Mouse (Mus musculus) gastrocnemius, postnatal 36 days (tissue): ENCODE measurements around the gene Sema6d. TPM values are rescaled to one million over a fixed set of nuclear protein-coding genes. Genes with fewer than 3 reads are reported as not detected.
A peak's percentile ranks its signal among the peaks of the same experiment; 100 is the strongest.

Experiments used
- DNase-seq, 2 experiments: peaks; one replicate each; pipeline ENCODE4 v3.0.0; 2022
- intact Hi-C: fragments of 180-260 bp; cut with DNase I; formaldehyde crosslinking; loops from one replicate; pipeline ENCODE4 v1.15.1; 2025
- long read RNA-seq, 2 experiments: library from polyadenylated mRNA; stranded (forward); transcript quantifications; one replicate each; pipeline ENCODE4 v2.0.0; 2021
- total RNA-seq, 2 experiments: library from RNA; stranded (reverse); gene quantifications; 2 replicates each; pipeline ENCODE4 v1.2.3; 2021

Gene Sema6d
- 1 to 10 TPM; 3.8 to 6.6 TPM for total RNA-seq
- long read RNA-seq, experiment 1, partial matches to known transcripts: 0 of 1 reads
- long read RNA-seq, experiment 1, other reads (novel, unspliced or antisense): 1 of 1 reads
- long read RNA-seq, experiment 2, partial matches to known transcripts: 0 of 4 reads
- long read RNA-seq, experiment 2, other reads (novel, unspliced or antisense): 4 of 4 reads

DNA sequence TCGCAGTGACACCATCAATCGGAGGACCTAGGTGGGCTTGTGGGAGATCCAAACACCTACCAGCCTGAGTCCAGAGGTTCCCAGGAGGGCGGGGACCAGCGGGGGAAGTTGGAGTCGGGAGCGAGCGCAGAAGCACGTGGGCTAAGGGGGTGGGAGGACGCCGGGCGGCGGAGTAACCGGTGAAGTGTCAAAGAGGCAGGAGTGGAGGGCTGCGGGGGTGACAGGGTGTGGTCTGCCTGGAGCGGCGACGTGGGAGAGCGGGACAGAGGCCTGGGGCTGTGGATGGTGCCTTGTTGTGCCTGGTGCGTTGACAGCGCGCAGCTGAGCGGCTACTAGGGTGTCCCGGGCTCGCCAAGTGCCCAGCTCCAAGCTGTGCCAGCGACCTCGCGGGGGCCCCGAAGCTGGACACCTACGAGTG lies at the start of gene Sema6d:
Sema6d (plus strand) TSS at position 157 of the 418 bp plus-strand sequence.
- DNase-seq: peak in 1 of 2 experiments; percentile 11
- intact Hi-C loops: loop anchor here (10.0 kb wide), 1 partner anchor 705 kb away; no protein-coding TSS in a partner anchor

DNA sequence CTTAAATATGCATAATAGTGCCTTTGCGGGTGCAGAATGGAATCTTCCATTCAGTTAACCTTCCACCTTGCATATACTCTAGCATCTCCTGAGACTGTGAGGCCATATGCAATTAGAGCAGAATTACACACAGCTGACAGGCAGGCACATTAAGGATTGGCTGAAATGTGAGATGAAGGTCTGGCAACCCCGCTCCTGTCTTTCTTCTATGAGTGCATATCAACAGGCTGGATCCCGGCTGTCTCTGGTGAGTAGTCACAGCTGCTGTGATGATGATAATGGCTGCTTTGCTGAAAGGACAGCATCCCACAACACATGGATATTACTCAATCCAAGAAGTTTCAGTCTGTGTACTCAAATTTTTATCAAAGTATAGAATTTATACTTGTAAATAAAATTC lies 29.9 kb upstream of the Sema6d start:
- intact Hi-C loops: no loop called here
- no peak for DNase-seq

DNA sequence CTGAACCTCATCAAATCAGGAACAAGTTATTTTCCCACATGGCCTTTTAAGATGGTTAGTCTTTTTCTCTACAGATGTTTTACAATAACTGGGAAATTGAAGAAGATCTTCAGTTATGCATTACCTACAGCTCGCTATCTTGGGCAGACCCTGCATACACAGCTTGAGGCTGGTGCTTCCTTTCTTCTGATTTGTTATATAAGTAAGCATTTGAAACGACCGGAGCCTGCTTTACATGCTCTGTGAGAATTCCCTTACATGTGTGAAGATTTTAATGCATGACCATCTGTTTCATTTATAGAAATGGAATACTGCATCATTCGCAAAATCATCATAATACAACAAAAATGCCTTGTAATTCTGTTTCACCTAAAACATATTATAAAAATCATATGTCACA lies 21.4 kb upstream of the Sema6d start:
- no peak for DNase-seq
- intact Hi-C loops: no loop called here

DNA sequence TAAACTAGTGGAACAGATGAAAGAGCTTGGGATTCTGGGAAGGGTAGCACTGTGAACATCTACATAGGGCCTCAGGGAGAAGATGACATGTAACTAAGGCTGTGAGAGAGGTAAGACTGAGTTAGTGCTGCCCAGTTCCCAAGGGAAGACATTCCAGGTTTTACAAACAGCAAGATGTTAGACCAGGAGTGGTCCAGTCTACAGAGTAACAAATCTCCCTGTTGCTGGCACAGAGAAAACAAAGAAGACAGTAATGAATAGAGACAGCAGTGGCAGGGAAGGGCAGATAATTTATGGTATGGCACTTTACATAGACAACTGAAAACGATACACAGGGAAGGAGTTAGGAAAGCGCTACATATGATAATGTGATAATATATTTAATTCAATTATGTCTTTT lies 19.1 kb upstream of the Sema6d start:
- DNase-seq: no peak
- intact Hi-C loops: no loop called here

DNA sequence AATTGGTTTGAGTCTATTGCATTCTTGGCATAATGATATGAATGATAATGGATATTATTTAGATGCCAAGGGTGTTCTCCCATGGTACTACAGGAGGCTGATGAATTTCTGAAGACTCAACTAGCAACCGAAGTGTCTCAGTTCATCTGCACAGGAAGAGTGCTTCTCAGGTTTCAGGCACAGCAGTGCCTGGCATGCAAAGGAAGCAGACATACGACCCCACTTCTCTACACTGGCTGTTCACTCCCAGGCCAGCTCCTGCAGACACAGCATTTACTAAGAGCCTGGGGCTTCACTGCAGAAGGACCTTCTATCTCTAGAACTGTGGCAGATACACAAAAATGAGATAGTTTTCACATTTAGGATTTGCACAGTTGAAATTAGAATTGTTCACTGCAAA lies 18.4 kb upstream of the Sema6d start:
- no peak for DNase-seq
- intact Hi-C loops: no loop called here

DNA sequence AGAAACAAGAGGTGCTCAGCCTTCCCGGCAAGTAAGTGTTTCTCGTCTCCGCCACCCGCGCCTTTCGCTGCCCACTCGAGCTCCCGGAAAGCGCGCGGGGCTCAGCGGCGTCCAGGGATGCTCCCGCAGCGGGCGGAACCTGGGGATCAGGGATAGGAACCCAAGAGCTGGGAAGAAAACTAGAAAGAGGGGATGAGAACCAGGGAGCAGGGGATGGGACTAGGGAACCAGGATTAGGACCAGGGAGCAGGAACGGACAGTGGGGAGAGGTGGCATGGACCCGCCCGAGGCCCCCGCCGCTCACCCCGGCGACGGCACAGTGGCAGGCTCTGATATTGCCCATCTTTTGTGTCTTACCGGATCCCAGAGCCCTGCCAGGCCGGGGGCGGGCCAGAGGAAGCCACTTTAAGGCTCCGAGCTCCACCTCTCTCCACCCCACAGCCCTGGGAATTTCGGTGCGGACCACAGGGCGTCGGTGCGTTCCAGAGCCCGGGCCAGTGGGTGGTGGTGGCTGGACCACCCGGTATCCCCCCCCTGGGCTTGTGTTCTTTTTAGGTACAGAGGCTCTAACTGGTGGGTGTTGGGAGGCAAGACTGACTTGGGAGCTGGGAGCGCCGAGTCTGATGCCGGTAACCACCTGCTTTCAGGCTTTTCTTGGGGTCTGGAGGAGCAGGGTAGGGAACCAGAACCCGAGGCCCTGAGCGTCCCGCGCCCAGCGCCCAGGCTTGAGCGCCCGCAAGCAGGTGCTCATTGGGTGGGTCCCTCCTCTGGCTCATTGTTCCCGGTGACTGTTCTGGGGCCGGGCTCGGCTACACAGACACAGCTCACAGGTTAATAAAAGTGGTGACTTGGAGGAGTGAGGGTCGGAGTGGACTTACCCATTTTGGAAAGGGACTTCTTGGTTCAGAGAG lies 717 bp downstream of the Sema6d start:
- intact Hi-C loops: loop anchor here (10.0 kb wide), 1 partner anchor 704 kb away; no protein-coding TSS in a partner anchor
- DNase-seq: no peak

DNA sequence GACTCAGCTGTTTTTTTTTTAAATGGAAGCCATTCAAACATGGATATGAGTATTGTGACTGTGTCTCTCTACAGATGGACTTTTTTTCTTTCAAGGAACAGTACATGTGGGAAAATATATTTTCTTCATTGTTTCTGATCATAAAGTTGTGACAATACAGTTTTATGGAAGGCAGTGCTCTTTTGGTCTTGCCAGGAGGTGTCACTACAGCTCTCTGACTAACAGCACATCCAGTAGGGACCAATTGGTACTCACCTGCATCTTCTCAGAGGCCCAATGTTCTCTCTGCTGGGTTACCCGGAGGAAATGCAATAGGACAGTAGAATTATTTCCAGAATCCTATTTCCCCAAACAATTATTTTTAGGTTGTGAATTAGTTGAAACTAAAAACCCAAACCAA lies 9.9 kb downstream of the Sema6d start:
- DNase-seq: no peak
- intact Hi-C loops: loop anchor here (2.0 to 10.0 kb wide), 4 partner anchors 509 to 1088 kb away; no protein-coding TSS in a partner anchor

DNA sequence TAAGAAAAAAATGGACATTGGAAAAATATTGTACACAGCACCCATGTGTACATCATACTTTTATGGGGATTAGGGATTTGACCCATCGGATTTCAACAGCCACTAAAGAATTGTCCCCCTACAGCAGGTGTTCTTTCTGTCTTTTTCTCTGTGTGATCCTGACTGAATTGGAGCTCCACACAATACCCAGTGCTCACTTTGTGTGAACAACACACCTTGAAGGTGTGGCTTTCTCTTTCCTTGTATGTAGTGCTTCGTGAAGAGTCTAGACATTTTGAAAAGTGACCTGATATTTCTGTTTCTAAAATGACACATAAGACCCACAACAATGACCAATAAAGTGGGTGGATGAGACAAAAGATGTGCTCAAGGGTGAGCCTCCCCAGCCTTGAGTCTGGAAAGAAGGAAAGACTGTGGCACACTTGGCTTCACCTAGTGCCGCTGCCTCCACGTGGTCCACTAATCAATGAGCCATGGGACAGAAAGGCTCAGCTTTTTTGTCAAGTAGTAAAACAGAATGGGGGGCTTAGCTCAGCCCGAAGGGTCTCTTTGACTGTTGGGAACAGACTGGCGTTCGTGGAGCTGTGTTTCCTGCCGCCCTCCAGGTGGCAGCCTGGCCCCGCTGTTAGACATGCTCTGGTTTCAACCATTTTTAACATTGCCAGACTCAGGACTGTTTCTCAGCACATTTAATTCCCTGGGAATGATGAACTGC lies 10.9 kb downstream of the Sema6d start:
- intact Hi-C loops: loop anchor here (2.0 to 5.0 kb wide), 3 partner anchors 508 to 1087 kb away; no protein-coding TSS in a partner anchor
- DNase-seq: peak; percentile 40 to 47

DNA sequence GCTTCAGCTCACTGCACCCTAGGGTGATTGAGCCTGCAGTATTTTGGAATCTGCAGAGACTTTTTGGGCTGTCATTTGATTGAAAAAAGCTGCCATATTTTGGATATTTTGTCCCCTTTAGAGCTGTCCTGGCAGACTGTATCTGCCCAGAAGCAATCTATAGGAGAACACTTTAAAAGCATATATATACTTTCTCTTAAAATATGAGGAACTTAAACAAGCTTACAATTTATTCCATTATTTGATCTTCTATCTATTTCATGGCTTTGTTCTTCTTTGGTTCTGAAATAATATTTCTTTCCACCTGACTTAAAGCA lies 11.4 kb downstream of the Sema6d start:
- DNase-seq: no peak
- intact Hi-C loops: loop anchor here (2.0 to 5.0 kb wide), 3 partner anchors 508 to 1086 kb away; no protein-coding TSS in a partner anchor

DNA sequence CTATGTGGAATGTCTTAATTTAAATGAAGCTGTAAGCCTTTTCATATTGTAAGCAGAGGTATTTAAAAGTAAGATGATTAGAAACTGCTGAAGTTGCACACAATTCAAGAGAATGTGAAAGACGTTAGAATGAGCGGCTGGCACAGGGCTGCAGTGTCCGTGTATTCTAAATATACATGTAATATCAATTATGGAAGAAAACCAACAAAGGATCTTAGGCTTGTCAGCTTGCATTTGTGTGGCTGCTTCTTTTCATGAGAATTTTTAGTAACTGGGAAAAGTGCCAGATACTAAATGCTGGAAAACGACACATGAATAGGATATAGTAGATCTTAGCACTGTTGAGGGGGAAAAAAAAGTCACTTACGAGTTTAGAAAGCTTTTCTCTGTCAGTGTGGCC lies 11.8 kb downstream of the Sema6d start:
- no peak for DNase-seq
- intact Hi-C loops: loop anchor here (2.0 to 5.0 kb wide), 3 partner anchors 507 to 1086 kb away; no protein-coding TSS in a partner anchor

DNA sequence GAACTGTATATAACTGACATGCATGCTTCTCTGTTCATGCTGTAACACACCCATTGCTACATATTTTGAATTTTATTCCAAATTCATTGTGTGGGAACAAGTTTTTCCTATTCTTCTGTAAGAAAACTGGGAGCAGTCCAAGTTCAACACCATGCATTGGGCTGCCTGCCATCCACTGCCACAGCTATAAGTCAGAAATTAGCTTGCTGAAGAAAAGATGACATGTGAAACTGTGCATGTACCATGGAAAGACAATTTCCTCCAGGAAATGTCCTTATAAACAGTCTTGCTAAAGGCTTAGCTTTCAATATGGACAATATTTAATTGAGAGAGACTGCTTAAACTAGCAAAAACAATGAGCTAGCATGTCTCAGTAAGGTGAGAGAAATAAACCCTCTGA lies 13.5 kb downstream of the Sema6d start:
- intact Hi-C loops: loop anchor here (5.0 kb wide), 1 partner anchor 1084 kb away; no protein-coding TSS in a partner anchor

DNA sequence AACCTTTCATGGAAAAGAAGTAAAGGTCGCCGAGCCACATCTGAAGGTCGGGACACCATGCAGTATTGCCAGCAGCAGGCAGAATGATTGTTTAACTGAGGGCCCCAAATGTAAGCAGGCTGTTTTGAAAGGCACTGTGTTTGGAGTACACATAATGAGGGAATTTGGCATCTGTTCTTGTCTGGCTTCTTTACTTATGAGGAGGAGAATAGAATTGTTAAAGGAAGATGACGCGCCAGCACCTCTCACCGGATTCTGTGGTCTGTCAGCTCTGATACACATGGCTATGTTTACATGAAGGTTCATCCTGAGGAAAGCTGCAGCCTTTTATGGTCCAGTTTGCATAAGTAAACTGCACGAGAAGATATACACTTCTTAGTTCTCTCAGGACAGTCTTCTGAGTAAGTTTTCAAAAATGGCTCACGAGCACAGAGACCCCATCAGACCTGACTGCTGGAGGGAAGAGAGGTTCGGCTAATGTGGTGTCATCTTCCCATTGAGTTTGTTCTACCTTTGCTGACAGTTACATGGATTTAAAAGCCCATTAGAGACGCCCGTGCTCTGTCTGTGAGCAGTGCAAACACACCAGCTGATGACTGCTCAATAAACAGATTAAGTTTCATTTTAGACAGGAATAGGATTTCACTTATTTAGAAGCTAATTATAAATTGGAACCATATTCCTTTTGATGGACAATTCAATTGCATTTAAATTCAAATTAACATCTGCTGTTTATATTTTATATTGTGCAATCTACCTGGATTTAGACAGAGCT lies 28.9 kb downstream of the Sema6d start:
- intact Hi-C loops: no loop called here
- no peak for DNase-seq

More for the DNA sequence above, 13.5 kb downstream of the Sema6d start:
- no peak for DNase-seq

DNA sequence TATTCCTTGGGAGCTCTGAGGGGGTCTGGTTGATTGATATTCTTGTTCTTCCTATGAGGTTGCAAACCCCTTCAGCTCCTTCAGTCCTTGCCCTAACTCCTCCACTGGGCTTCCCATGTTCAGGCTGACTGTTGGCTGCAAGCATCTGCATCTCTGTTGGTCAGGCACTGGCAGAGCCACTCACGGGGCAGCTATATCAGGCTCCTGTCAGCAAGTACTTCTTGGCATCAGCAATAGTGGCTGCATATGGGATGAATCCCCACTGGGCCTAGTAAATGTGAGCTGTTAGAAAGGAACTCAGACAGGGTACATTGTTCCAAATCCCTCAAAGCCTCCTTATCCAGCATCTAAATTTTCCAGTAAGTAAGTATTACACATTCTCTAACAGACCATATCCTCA lies 30.6 kb downstream of the Sema6d start:
- no peak for DNase-seq
- intact Hi-C loops: no loop called here

DNA sequence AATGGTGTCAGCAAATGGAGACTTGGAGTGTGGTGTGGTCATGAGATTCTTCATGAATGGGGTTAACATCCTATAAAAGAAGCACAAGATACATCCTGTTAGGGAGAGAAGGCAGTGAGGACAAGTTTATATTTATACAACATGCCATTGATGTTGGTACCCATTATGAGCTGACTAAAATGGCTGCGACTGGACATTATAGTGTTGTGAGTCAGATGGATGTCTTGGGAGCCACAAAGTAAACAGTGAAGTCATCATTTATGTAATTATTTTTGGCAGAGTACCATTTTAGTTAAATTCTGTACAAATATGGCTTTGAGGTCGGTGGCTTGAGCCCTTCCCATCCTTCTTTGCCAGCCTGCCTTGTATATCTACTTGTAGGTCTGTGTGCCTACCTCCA lies 31.8 kb downstream of the Sema6d start:
- no peak for DNase-seq

DNA sequence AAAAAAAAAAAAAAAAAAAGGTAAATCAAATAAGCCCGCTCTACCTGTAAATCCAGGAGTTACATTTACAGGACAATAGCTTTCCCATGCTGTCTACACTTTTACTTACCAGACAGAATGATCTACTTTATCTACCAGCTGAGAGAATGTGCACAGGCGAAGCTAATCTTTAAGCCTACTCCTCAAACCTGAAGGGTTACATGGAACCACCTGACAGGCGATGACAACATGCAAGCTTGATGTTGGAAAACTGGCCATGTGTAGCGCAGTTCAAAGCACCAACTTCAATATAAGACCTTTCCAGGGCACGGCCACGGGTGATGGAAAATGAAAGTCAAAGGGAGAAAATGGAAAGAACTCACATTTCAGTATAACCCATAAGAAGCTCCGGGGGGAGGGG lies 35.7 kb downstream of the Sema6d start:
- intact Hi-C loops: no loop called here
- no peak for DNase-seq

More for the DNA sequence above, 31.8 kb downstream of the Sema6d start:
- intact Hi-C loops: no loop called here

DNA sequence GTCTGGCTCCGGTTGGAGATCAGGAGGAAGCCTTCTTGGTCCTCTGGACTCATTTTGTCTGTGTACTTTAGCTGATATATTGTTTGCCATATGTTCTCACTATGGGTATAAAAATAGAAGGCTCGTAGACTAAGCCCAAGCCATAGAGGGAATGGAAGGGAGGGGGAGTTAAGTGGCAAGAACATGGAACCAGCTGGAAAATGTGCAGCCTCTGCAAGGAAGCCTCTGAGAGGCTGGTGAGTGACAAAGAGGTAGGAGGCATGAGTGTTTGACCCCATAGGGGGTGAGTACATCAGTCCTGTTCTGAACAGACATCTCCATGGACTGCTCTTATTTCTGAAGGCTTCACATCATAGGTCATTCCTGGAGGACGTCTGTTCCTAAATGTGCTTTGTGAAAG lies 37.1 kb downstream of the Sema6d start:
- intact Hi-C loops: no loop called here

DNA sequence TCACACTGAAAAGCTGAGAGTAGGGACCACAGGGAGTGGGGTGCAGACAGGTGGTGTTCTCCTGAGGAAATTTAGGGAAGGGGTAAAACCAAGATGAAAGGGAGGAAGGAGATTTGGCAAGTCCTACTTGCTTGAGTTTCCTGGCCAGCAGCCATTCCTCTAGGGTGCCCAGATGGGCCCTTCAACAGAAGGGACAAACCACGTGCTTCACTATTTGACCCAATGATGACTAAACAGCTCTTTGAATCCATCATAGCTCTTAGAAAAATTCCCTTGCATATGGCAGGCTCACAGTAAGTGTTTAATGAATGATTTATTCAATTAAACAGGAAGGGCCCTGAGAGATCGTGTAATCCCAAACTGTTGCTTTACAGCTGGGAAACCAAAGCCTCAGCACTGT lies 41.1 kb downstream of the Sema6d start:
- intact Hi-C loops: no loop called here
- no peak for DNase-seq

More for the DNA sequence above, 37.1 kb downstream of the Sema6d start:
- no peak for DNase-seq

DNA sequence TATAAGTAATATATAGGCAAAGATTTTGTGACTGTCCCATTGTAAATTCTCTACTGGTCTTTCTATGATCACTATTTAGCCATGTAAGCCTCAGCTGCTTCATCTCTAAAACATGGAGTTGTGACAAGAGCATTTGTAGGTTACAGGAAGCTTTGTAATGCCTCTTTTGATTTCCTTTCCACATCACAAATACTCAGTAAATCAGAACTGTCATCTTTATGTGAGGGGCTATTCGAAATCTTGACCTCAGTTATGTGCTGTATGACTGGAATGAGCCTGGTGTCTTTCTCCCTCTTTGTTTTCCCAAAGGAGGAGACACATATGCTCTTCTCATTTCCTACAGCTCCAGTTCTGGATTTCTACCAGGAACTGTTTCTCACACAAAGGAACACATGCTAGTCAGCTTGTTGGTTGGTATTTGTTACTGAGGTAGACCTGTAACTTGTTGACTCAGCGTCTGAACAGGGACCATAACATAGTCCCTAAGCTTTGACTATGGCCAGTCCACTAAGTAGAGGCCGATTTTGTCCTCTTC lies 51.8 kb downstream of the Sema6d start:
- no peak for DNase-seq
- intact Hi-C loops: no loop called here

DNA sequence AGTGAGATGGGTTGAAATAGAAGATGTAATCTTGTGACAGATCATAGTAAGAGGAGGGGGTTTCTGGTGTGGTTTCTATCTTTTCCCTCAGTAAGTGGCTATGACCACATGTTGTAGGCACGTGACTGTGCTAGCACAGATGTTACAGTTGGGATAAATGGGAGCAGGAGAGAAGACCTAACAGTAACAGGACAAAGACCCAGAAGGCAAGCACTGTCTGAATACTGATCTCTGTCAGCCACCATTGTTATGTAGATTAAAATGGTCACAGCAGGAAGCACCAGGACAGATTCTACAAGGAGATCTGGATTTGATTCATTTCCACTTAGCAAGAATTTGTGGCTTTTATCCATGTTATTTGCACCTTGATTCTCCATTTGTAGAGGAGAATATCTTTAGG lies 55.8 kb downstream of the Sema6d start:
- intact Hi-C loops: no loop called here
- DNase-seq: no peak

DNA sequence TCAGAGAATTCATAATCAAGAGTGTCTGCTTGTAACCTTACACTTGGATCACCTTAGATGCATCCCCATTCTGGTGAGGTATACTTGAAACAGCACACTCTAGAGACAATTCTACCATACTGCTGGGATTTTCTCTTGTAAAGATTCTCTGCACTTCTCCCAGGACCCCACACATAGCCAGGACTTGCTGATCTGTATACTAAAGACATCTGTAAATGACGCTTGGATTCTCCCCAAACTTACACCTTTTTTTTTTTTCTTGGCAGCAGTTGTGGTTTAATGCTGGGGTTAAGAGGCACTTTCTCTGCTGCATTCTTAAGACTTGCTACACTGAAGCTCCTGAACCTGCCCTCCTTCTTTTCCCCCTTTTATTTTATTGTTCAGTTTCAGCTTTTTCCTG lies 68.4 kb downstream of the Sema6d start:
- no peak for DNase-seq
- intact Hi-C loops: no loop called here
